Mouse (Mus musculus) frontal cortex, postnatal 14 days (tissue): Measurements from ENCODE around the gene Synrg.

ENCODE experiments used
- DNase-seq, 2 experiments: peaks; one replicate each; pipeline ENCODE4 v3.0.0; 2022; ENCODE audit warnings: low spot score in 2 of 2

Gene Synrg

GRCm38 (mm10) chr11:84040621-84041020, 76.4 kb downstream of the Synrg start:
- no peak for DNase-seq

GRCm38 (mm10) chr11:84042808-84043762, 78.9 kb downstream of the Synrg start:
- DNase-seq = peak; percentile 55 to 62

GRCm38 (mm10) chr11:84044988-84045387, 80.8 kb downstream of the Synrg start:
- no peak for DNase-seq

- DNase-seq = no peak
Observed at GRCm38 (mm10) chr11:84047270-84047669, 83.0 kb downstream of the Synrg start.

- no peak for DNase-seq
Observed at GRCm38 (mm10) chr11:84048411-84048810, 84.2 kb downstream of the Synrg start.

- DNase-seq = no peak
Observed at GRCm38 (mm10) chr11:84053055-84053454, 88.8 kb downstream of the Synrg start.

- DNase-seq = no peak
Observed at GRCm38 (mm10) chr11:84053524-84054163, 89.4 kb downstream of the Synrg start.

- no peak for DNase-seq
Observed at GRCm38 (mm10) chr11:84057418-84057817, 93.2 kb downstream of the Synrg start.

- no peak for DNase-seq
Observed at GRCm38 (mm10) chr11:84059784-84060183, 95.6 kb downstream of the Synrg start.

- no peak for DNase-seq
Observed at GRCm38 (mm10) chr11:84060635-84061034, 96.4 kb downstream of the Synrg start.

- DNase-seq = no peak
Observed at GRCm38 (mm10) chr11:84061881-84062280, 97.7 kb downstream of the Synrg start.

- DNase-seq = no peak
Observed at GRCm38 (mm10) chr11:84062805-84063204, 98.6 kb downstream of the Synrg start.

- no peak for DNase-seq
Observed at GRCm38 (mm10) chr11:84063631-84064209, 99.5 kb downstream of the Synrg start.

- no peak for DNase-seq
Observed at GRCm38 (mm10) chr11:84066071-84066481, 101.8 kb downstream of the Synrg start.

- DNase-seq = peak; percentile 46 to 59
Observed at GRCm38 (mm10) chr11:84066927-84067645, 102.9 kb downstream of the Synrg start.

- DNase-seq = no peak
Observed at GRCm38 (mm10) chr11:84067720-84068190, 103.5 kb downstream of the Synrg start.

- no peak for DNase-seq
Observed at GRCm38 (mm10) chr11:84068191-84069033, 104.2 kb downstream of the Synrg start.

- DNase-seq = no peak
Observed at GRCm38 (mm10) chr11:84069034-84069370, 104.8 kb downstream of the Synrg start, which contains the start of gene Dusp14. Dusp14 (minus strand) TSS chr11:84069261.

GRCm38 (mm10) chr11:84072904-84073651, 108.8 kb downstream of the Synrg start:
- peak; percentile 40 to 55 for DNase-seq
